Mouse (Mus musculus) olfactory bulb, adult 2 months (tissue): ENCODE data around the gene Muc3.

Source experiments
- CTCF ChIP-seq: fragments of 200-500 bp; IDR thresholded peaks from 2 replicates; pipeline ENCODE4 v1.5.1; 2012; ENCODE audit warnings: low read depth, mild to moderate bottlenecking, low read length, moderate library complexity; ENCODE audit not compliant: insufficient read depth
- POLR2A ChIP-seq: fragments of 200-500 bp; IDR thresholded peaks from 2 replicates; pipeline ENCODE4 v1.6.1; 2012; ENCODE audit warnings: mild to moderate bottlenecking, low read depth, low read length, moderate library complexity; ENCODE audit not compliant: insufficient read depth

GRCm38 (mm10) chr5:137179646-137180374, 30.7 kb upstream of the Muc3 start:
- TF ChIP-seq CTCF: no peak
- TF ChIP-seq POLR2A: no peak
